Mouse (Mus musculus) cortical plate, adult 2 months (tissue): Measurements from ENCODE around the gene Hlcs. TPM values are rescaled to one million over a fixed set of nuclear protein-coding genes. Genes with fewer than 3 reads are reported as not detected.

Experiments
- H3K27ac ChIP-seq: fragments of 200-500 bp; 2 replicates; pipeline ENCODE4 v1.5.1; 2012; ENCODE audit warnings: low read length, control low read depth, inconsistent platforms; ENCODE audit not compliant: insufficient read depth
- H3K4me1 ChIP-seq: fragments of 200-500 bp; 2 replicates; pipeline ENCODE4 v1.6.1; 2011; ENCODE audit warnings: low read length; ENCODE audit not compliant: control insufficient read depth, insufficient read depth
- H3K4me3 ChIP-seq: fragments of 200-500 bp; 2 replicates; pipeline ENCODE4 v1.5.1; 2011; ENCODE audit warnings: mild to moderate bottlenecking, low read length, control low read depth; ENCODE audit not compliant: insufficient read depth
- CTCF ChIP-seq: fragments of 200-500 bp; IDR thresholded peaks from 2 replicates; pipeline ENCODE4 v1.5.1; 2011; ENCODE audit warnings: mild to moderate bottlenecking, control low read depth, low read length; ENCODE audit not compliant: insufficient read depth; ENCODE audit errors: extremely low read depth
- POLR2A ChIP-seq: fragments of 200-500 bp; IDR thresholded peaks from 2 replicates; pipeline ENCODE4 v1.6.1; 2011; ENCODE audit warnings: mild to moderate bottlenecking, low read length, control low read depth; ENCODE audit not compliant: insufficient read depth; ENCODE audit errors: extremely low read depth
- polyA plus RNA-seq: library from polyadenylated mRNA; depleted of rRNA; stranded (reverse); fragments of >200 nt; gene quantifications from 2 replicates; pipeline ENCODE4 v1.2.3, GENCODE M21; 2012

Hlcs gene
- polyA plus RNA-seq, 1 experiment: 10.2 TPM

- H3K4me3 ChIP-seq: no peak overlapping the region
- no peak for TF ChIP-seq POLR2A
- no peak for TF ChIP-seq CTCF
- no peak overlapping the region for H3K27ac ChIP-seq
- peaks cover 6% of the 10 kb centered on the region for H3K4me1 ChIP-seq
These were observed 62.6 kb downstream of the Hlcs start for GRCm38 (mm10) chr16:94250640-94251349.

- no peak for TF ChIP-seq POLR2A
- no peak for TF ChIP-seq CTCF
- Histone ChIP-seq H3K4me3 (no peak overlapping the region), H3K27ac (no peak overlapping the region), H3K4me1 (peaks cover 6% of the 10 kb centered on the region)
These were observed 63.2 kb downstream of the Hlcs start for GRCm38 (mm10) chr16:94250136-94250535.

GRCm38 (mm10) chr16:94249666-94250065 is 63.7 kb downstream of the Hlcs start:
- Histone ChIP-seq H3K4me1 (peaks cover 6% of the 10 kb centered on the region), H3K4me3 (no peak overlapping the region), H3K27ac (no peak overlapping the region)
- TF ChIP-seq POLR2A: no peak
- TF ChIP-seq CTCF: no peak

GRCm38 (mm10) chr16:94248721-94249120 is 64.7 kb downstream of the Hlcs start:
- H3K4me1 ChIP-seq: peaks cover 4% of the 10 kb centered on the region; the same call in 1 of the 2 replicates
- no peak overlapping the region for H3K27ac ChIP-seq
- TF ChIP-seq CTCF (no peak), POLR2A (no peak)
- H3K4me3 ChIP-seq: no peak overlapping the region

GRCm38 (mm10) chr16:94246976-94247375 is 66.4 kb downstream of the Hlcs start:
- TF ChIP-seq POLR2A (no peak), CTCF (no peak)
- H3K27ac ChIP-seq: no peak overlapping the region
- H3K4me1 ChIP-seq: peaks cover 4% of the 10 kb centered on the region; the same call in 1 of the 2 replicates
- no peak overlapping the region for H3K4me3 ChIP-seq

GRCm38 (mm10) chr16:94246058-94246784 is 67.2 kb downstream of the Hlcs start:
- H3K27ac ChIP-seq: no peak overlapping the region
- no peak for TF ChIP-seq CTCF
- peaks cover 4% of the 10 kb centered on the region; the same call in 1 of the 2 replicates for H3K4me1 ChIP-seq
- H3K4me3 ChIP-seq: no peak overlapping the region

- Histone ChIP-seq H3K27ac (no peak overlapping the region), H3K4me3 (no peak overlapping the region), H3K4me1 (peaks cover 1% of the 10 kb centered on the region; the same call in 1 of the 2 replicates)
- TF ChIP-seq CTCF (no peak), POLR2A (no peak)
These were observed 72.2 kb downstream of the Hlcs start for GRCm38 (mm10) chr16:94241126-94241525.

- Histone ChIP-seq H3K4me3 (no peak overlapping the region), H3K4me1 (peaks cover 1% of the 10 kb centered on the region; the same call in 1 of the 2 replicates), H3K27ac (no peak overlapping the region)
- TF ChIP-seq CTCF (no peak), POLR2A (no peak)
These were observed 73.2 kb downstream of the Hlcs start for GRCm38 (mm10) chr16:94240190-94240589.

GRCm38 (mm10) chr16:94239567-94239966 is 73.8 kb downstream of the Hlcs start:
- no peak overlapping the region for H3K27ac ChIP-seq
- H3K4me1 ChIP-seq: peaks cover 1% of the 10 kb centered on the region; the same call in 1 of the 2 replicates
- no peak for TF ChIP-seq CTCF
- no peak for TF ChIP-seq POLR2A
- no peak overlapping the region for H3K4me3 ChIP-seq

GRCm38 (mm10) chr16:94239146-94239545 is 74.2 kb downstream of the Hlcs start:
- H3K27ac ChIP-seq: no peak overlapping the region
- TF ChIP-seq POLR2A (no peak), CTCF (no peak)
- H3K4me1 ChIP-seq: peaks cover 1% of the 10 kb centered on the region; the same call in 1 of the 2 replicates
- no peak overlapping the region for H3K4me3 ChIP-seq
